Mouse (Mus musculus) megakaryocyte, adult 5-6 weeks (primary cell): Measurements from ENCODE around the gene Pkn2. TPM values are rescaled to one million over a fixed set of nuclear protein-coding genes. Genes with fewer than 3 reads are reported as not detected.

ENCODE experiments used
- ATAC-seq: 2 replicates; pipeline ENCODE4 v1.8.0; 2016; ENCODE audit warnings: mild to moderate bottlenecking, inconsistent platforms; ENCODE audit not compliant: poor library complexity, severe bottlenecking
- total RNA-seq, 2 experiments: library from RNA; stranded (forward) in 1 of 2; stranded (reverse) in 1 of 2; fragments of 153-499, 151-499 nt in 1 of 2; fragments of 221-1000, 200-1000 nt in 1 of 2; gene quantifications; 2 replicates each; pipeline versions ENCODE4 v1.2.3 to v1.2.4; 2015 to 2017

Gene Pkn2
- total RNA-seq, 2 experiments from 2014 or later, result 34.1 to 45.2 TPM

- no peak for ATAC-seq
Observed at GRCm38 (mm10) chr3:142834024-142834423, 47.8 kb downstream of the Pkn2 start.

DNA sequence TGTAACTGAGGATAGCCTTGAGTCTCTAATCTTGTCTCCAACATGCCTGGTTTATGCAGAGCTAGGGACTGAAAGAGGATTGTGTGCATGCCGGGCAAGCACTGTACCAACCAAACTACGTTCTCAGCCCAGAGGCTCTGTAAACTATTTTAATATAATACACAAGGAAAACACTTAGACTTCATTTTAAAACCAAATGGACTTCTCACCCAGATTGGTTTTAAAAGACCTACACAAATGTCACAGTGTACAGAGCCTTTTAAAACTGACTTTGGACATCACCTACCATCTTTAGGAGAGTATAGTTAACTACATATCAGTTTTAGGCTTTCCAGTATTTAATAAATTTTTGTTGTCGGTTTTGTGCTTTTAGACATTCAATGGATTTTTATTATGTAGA is 48.9 kb downstream of the Pkn2 start:
- ATAC-seq, result no peak

DNA sequence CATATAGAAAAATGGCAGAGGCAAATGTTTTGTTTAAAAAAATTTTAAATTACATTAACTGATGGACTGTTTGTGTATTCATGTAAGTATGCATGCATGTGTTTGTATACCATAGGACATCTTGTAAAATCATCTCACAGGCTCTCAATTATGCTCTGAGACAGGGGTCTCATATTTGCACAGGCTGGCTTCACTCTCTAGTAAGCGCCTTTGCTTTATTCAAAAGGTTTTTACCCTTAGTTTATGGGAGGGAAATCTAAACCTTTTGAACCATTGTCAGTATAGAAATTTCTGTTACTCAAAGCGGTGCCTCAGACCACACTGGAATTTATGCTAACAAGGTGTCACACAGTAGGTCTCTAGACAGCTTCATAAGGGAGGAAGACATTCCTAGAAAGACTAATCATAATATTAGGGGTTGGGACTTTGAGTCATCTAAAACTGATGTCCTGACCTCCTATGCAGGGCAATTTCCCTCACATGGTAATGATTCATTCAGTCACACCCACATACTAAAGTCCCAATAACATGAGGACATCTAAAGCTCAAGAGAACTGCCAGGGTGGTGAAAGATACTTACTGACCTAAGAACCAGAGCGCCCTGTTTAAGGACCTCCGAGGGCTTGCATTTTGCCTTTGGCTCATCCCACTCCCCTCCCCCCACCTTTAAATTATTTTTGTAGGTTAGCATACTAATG is 55.2 kb downstream of the Pkn2 start:
- ATAC-seq, result no peak

GRCm38 (mm10) chr3:142823606-142824005 is 58.2 kb downstream of the Pkn2 start:
- no peak for ATAC-seq

GRCm38 (mm10) chr3:142817506-142817905 is 64.3 kb downstream of the Pkn2 start:
- ATAC-seq, result no peak

DNA sequence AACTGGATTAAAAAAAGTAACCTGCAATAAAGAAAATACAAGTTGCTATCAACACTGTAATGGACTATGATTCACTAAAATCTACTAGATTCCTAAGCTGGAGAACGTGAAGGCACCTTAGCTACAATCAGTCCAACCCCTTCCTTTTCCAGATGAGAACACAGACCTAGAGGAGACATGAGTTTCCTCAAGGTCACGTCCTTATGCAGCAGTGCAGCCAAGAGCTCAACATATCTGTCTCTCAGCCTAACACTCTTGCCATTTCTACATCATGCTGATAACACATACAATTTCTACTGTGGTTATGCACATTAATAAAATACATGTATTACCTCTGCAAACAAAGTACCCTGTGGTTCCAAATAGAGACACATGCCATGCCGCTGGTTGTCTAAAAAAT is 70.2 kb downstream of the Pkn2 start:
- ATAC-seq, result no peak

DNA sequence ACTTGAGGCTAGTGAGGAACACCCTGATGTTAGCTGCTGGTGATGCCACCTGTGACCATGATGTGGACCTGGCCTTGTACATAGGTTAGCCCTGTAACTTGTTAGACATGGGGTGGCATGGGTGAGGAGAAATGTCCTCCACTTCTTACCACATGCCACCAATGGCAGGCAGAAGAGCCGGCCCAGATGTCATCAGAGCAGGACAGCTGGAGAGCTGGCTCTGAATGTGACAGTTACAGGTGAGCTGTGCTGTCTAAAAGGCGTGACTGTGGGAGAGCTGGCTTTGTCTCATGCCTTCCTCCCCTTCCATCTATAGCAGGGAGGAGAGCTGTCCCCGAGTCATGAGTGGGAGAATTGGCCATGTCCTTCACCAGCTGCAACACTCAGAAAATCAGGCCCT is 86.2 kb downstream of the Pkn2 start:
- no peak for ATAC-seq

DNA sequence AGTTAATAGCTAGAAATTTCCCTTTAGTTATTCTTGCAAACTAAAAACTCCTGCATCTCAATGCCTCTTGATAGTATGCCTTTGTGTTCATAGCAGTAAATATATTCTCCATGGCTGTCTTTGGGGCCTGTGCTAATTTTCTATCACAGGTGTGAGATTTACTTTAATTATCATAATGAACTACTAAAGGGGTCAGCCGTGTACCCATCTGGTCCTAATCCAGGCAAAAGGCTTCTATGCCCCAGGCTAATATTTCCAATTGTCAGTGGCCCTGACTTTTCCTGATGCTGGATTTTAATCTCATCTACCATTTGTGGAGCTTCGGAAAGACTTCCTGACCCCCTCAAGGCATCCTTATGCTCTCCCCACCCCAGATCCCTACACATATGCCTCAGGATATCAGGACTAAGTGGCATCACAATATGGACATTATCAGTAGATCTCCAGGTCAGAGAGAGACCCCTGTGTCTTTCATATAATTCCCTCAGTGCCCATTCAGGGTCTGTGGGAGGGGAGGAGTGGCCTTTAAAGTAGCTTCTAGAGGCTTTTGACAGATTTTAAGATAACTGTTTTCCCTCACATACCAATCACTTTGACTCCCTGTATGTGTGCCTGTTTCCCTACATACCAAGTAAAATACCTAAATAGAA is 95.3 kb downstream of the Pkn2 start:
- ATAC-seq, result no peak

- no peak for ATAC-seq
Observed at GRCm38 (mm10) chr3:142777227-142777626, 104.6 kb downstream of the Pkn2 start.

GRCm38 (mm10) chr3:142773538-142774191 is 108.1 kb downstream of the Pkn2 start:
- ATAC-seq, result no peak

- no peak for ATAC-seq
Observed at GRCm38 (mm10) chr3:142770518-142770917, 111.3 kb downstream of the Pkn2 start.

- no peak for ATAC-seq
Observed at GRCm38 (mm10) chr3:142768498-142768897, 113.3 kb downstream of the Pkn2 start.

- peak; percentile 7; the same call in 1 of the 2 replicates for ATAC-seq
Observed at GRCm38 (mm10) chr3:142765778-142766165, 116.0 kb downstream of the Pkn2 start.

DNA sequence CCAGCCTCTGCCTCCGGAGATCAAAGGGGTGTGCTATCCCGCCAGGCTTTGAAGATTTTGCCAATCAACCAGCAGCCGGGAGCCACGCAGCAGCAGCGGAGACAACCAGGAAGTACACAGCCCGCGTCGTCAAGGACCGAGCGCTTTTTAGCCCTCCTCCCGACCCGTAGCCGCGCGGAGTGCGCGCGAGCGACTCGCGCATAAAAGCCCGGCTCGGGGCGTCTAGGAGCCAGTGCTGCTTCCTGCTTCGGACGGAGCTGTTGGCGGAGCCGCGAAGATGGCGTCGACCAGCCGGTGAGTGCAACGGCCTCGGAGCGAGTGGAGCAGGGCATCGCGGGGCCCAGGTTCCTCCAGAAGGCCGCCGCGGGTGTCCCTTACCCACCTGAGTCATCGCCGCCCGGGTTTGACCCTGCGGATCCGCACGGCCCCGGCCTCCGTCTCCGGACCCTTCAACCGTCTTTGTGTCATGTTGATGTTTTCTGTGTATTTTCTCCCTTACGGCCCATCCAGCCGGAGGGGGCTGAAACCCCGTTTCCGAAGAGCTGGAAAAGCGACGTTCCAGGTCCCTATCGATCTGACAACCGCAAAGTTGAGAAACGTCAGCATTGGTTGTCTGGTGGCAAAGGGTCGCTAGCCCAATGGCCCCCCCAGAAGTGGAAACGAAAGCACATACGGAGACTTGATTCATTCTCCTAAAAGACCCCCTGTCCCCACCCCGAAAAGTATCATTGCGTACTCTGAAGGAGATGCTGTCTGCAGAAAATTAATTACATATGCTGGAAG is 116.6 kb downstream of the Pkn2 start, which contains the start of gene Gtf2b:
Gtf2b (plus strand) TSS at position 51 of the 783 bp plus-strand sequence.
- peak; percentile 87 for ATAC-seq

GRCm38 (mm10) chr3:142760356-142760755 is 121.4 kb downstream of the Pkn2 start:
- ATAC-seq, result no peak

- ATAC-seq, result no peak
Observed at GRCm38 (mm10) chr3:142758593-142758992, 123.2 kb downstream of the Pkn2 start.

- peak; percentile 45; the same call in 1 of the 2 replicates for ATAC-seq
Observed at GRCm38 (mm10) chr3:142757841-142758240, 124.0 kb downstream of the Pkn2 start.

- ATAC-seq, result no peak
Observed at GRCm38 (mm10) chr3:142755132-142755867, 126.5 kb downstream of the Pkn2 start.

- ATAC-seq, result no peak
Observed at GRCm38 (mm10) chr3:142749131-142749530, 132.7 kb downstream of the Pkn2 start.

- no peak for ATAC-seq
Observed at GRCm38 (mm10) chr3:142747673-142748072, 134.1 kb downstream of the Pkn2 start.
